Mouse (Mus musculus) liver, adult 2 months (tissue): ENCODE results near the gene Cltc.

Experiments
- CTCF ChIP-seq: fragments of 200-500 bp; IDR thresholded peaks from 2 replicates; pipeline ENCODE4 v1.5.1; 2011; ENCODE audit warnings: low read depth, low read length, control low read depth
- POLR2A ChIP-seq: fragments of 200-500 bp; IDR thresholded peaks from 2 replicates; pipeline ENCODE4 v1.6.1; 2011; ENCODE audit warnings: low read length, control low read depth; ENCODE audit not compliant: insufficient read depth; ENCODE audit errors: extremely low read depth

DNA sequence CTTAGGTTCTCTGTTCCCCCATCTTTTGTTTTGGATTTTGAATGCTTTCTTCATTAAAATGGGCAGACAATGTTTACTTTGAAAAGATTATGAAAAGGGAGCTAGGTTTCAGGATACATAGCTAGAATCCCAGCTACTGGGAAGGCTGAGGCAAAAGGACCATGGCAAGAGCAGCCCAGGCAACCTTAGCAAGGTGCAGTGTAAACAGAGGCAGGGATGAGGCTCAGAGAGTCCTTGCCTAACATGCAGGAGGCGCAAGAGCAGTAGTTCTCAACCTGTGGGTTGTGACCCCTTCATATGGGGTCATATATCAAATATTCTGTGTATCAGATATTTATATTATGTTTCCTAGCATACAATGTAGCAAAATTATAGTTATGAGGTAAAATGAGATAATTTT, 72.0 kb downstream of the Cltc start:
- no peak for TF ChIP-seq CTCF
- TF ChIP-seq POLR2A = no peak
